Mouse (Mus musculus) small intestine, adult 2 months (tissue): ENCODE measurements at regions not wholly inside any gene's neighbourhood (a gene's known extent, or its start where the extent isn't known, plus 50 kb on each side); places are given as distances from the start of the nearest gene placed in this dataset.

Experiments
- CTCF ChIP-seq: fragments of 200-500 bp; IDR thresholded peaks from 2 replicates; pipeline ENCODE4 v1.5.1; 2012; ENCODE audit warnings: low read depth, mild to moderate bottlenecking, control low read depth, inconsistent platforms, low read length, moderate library complexity, mixed read lengths; ENCODE audit not compliant: insufficient replicate concordance, insufficient read length; ENCODE audit errors: extremely low read depth
- POLR2A ChIP-seq: fragments of 200-500 bp; IDR thresholded peaks from 2 replicates; pipeline ENCODE4 v1.6.1; 2012; ENCODE audit warnings: low read depth, mild to moderate bottlenecking, control low read depth, inconsistent platforms, low read length, moderate library complexity

- TF ChIP-seq POLR2A (no peak), CTCF (no peak)
Measured at GRCm38 (mm10) chr17:44350949-44351244, 162.5 kb downstream of the Clic5 start.
